Mouse (Mus musculus): Measurements from ENCODE around the gene Sec61g. TPM values are rescaled to one million over a fixed set of nuclear protein-coding genes. Genes with fewer than 3 reads are reported as not detected.

The Sec61g gene
- polyA plus RNA-seq, 1 experiment from 2014 or later = 42.2 TPM

- DNase-seq (ENCODE audit: low spot score) = no peak
- H3K9me3 ChIP-seq (ENCODE audit: control insufficient read depth, low read length) = no peaks in the 10 kb centered on the region
Measured at GRCm38 (mm10) chr11:16498756-16499680, 9.3 kb downstream of the Sec61g start.

More at GRCm38 (mm10) chr11:16498756-16499680, 9.3 kb downstream of the Sec61g start:
- no peak for ATAC-seq (ENCODE audit: insufficient read depth, low FRiP score, low TSS enrichment)
- Histone ChIP-seq H3K4me3 (ENCODE audit: low read depth, low read length) (no peak overlapping the region), H3K4me2 (ENCODE audit: low read depth) (no peak overlapping the region), H3K9ac (ENCODE audit: low read length) (no peak overlapping the region), H3K27me3 (ENCODE audit: control insufficient read depth, insufficient read depth, low read length) (no peaks in the 10 kb centered on the region), H3K4me1 (ENCODE audit: control insufficient read depth, insufficient read depth, low read length) (no peaks in the 10 kb centered on the region), H3K27ac (ENCODE audit: low read depth, low read length) (no peak overlapping the region), H3K36me3 (ENCODE audit: control insufficient read depth, insufficient read depth, low read length) (peaks cover 3% of the 10 kb centered on the region; the same call in 1 of the 2 replicates)
- 26% methylated on average over 1 of the region's 1 CpGs for WGBS

Other genes with a start within 250 kb of the Sec61g start
- gene Egfr, start 243.7 kb upstream of the Sec61g start, polyA plus RNA-seq (2014; fragmentation: Nextera tagmentation; extraction: Ambion mirVana) = 2.6 and 4.9 TPM in 2 replicates